Mouse (Mus musculus) layer of hippocampus, adult 18-20 months (tissue): ENCODE results near the gene Tmc3. TPM values are rescaled to one million over a fixed set of nuclear protein-coding genes. Genes with fewer than 3 reads are reported as not detected.
A peak's percentile ranks its signal among the peaks of the same experiment; 100 is the strongest.

Experiments used
- DNase-seq, 2 experiments: peaks; one replicate each; pipeline ENCODE4 v3.0.0; 2022; ENCODE audit warnings: low spot score in 2 of 2
- total RNA-seq, 2 experiments: library from RNA; stranded (reverse); gene quantifications; 2 replicates each; pipeline ENCODE4 v1.2.3; 2021

The Tmc3 gene
- total RNA-seq, 2 experiments from 2014 or later, result 0.25 to 0.35 TPM

GRCm38 (mm10) chr7:83637781-83638583 is 53.3 kb downstream of the Tmc3 start:
- DNase-seq, result no peak

- no peak for DNase-seq
Measured at GRCm38 (mm10) chr7:83639084-83639483, 54.4 kb downstream of the Tmc3 start.

- DNase-seq, result no peak
Measured at GRCm38 (mm10) chr7:83640581-83640980, 55.9 kb downstream of the Tmc3 start.

- DNase-seq, result no peak
Measured at GRCm38 (mm10) chr7:83641163-83641562, 56.4 kb downstream of the Tmc3 start.

GRCm38 (mm10) chr7:83643581-83643980 is 58.9 kb downstream of the Tmc3 start:
- DNase-seq, result no peak

GRCm38 (mm10) chr7:83644761-83645160 is 60.0 kb downstream of the Tmc3 start:
- DNase-seq, result no peak

GRCm38 (mm10) chr7:83645476-83645875 is 60.7 kb downstream of the Tmc3 start:
- DNase-seq, result no peak

GRCm38 (mm10) chr7:83648807-83649206 is 64.1 kb downstream of the Tmc3 start:
- DNase-seq, result no peak

- no peak for DNase-seq
Measured at GRCm38 (mm10) chr7:83650638-83651037, 65.9 kb downstream of the Tmc3 start.

GRCm38 (mm10) chr7:83652498-83652897 is 67.8 kb downstream of the Tmc3 start:
- no peak for DNase-seq

GRCm38 (mm10) chr7:83653605-83654051 is 68.9 kb downstream of the Tmc3 start:
- no peak for DNase-seq

GRCm38 (mm10) chr7:83654196-83654595 is 69.5 kb downstream of the Tmc3 start:
- no peak for DNase-seq

GRCm38 (mm10) chr7:83654938-83655630 is 70.4 kb downstream of the Tmc3 start:
- DNase-seq, result no peak

GRCm38 (mm10) chr7:83658716-83659115 is 74.0 kb downstream of the Tmc3 start:
- no peak for DNase-seq

GRCm38 (mm10) chr7:83659159-83660065 is 74.7 kb downstream of the Tmc3 start:
- no peak for DNase-seq

- DNase-seq, result peak in 1 of 2 experiments; percentile 57
Measured at GRCm38 (mm10) chr7:83660273-83660691, 75.6 kb downstream of the Tmc3 start.

- no peak for DNase-seq
Measured at GRCm38 (mm10) chr7:83661031-83661430, 76.3 kb downstream of the Tmc3 start.

GRCm38 (mm10) chr7:83661763-83662162 is 77.0 kb downstream of the Tmc3 start:
- no peak for DNase-seq

GRCm38 (mm10) chr7:83662711-83663375 is 78.1 kb downstream of the Tmc3 start:
- DNase-seq, result peak; percentile 58 to 84

- no peak for DNase-seq
Measured at GRCm38 (mm10) chr7:83666087-83666595, 81.4 kb downstream of the Tmc3 start.
